Mouse (Mus musculus) forebrain, embryonic 13.5 days (tissue): ENCODE results near the gene Sema7a. TPM values are rescaled to one million over a fixed set of nuclear protein-coding genes. Genes with fewer than 3 reads are reported as not detected.

ENCODE experiments used
- ATAC-seq: fragments of 200-750 bp; cut with Nextera tagmentation; 2 replicates; pipeline ENCODE4 v1.8.0; 2017
- H3K27ac ChIP-seq: fragments of 300-500 bp; sonication (generic); 2 replicates; pipeline ENCODE4 v1.5.1; 2015; ENCODE audit warnings: inconsistent platforms, mild to moderate bottlenecking, moderate library complexity
- H3K27me3 ChIP-seq: fragments of 300-500 bp; sonication (generic); 2 replicates; pipeline ENCODE4 v1.6.1; 2015; ENCODE audit warnings: mild to moderate bottlenecking, inconsistent platforms
- H3K36me3 ChIP-seq: fragments of 300-500 bp; sonication (generic); 2 replicates; pipeline ENCODE4 v1.6.1; 2015; ENCODE audit warnings: mild to moderate bottlenecking, inconsistent platforms; ENCODE audit not compliant: poor library complexity, severe bottlenecking
- H3K4me1 ChIP-seq: fragments of 300-500 bp; sonication (generic); 2 replicates; pipeline ENCODE4 v1.6.1; 2015; ENCODE audit warnings: inconsistent platforms
- H3K4me2 ChIP-seq: fragments of 300-500 bp; sonication (generic); 2 replicates; pipeline ENCODE4 v1.6.1; 2015; ENCODE audit warnings: inconsistent platforms, mild to moderate bottlenecking, moderate library complexity
- H3K4me3 ChIP-seq: fragments of 300-500 bp; sonication (generic); 2 replicates; pipeline ENCODE4 v1.5.1; 2015; ENCODE audit warnings: mild to moderate bottlenecking, inconsistent platforms
- H3K9ac ChIP-seq: fragments of 300-500 bp; sonication (generic); 2 replicates; pipeline ENCODE4 v1.6.1; 2015; ENCODE audit warnings: mild to moderate bottlenecking, inconsistent platforms
- H3K9me3 ChIP-seq: fragments of 300-500 bp; sonication (generic); replicated peaks from 2 replicates; pipeline ENCODE4 v1.6.1; 2016; ENCODE audit warnings: inconsistent platforms
- WGBS: fragments of 180-500 bp; shearing (Covaris S2); methylation state at CpG from one replicate; pipeline ENCODE4 v1.1.7; 2015; 5-methylcytosine and 5-hydroxymethylcytosine counted together
- polyA plus RNA-seq: library from polyadenylated mRNA; unstranded; fragments of >200 nt; fragmentation: Nextera tagmentation; extraction: Ambion mirVana; gene quantifications from 2 replicates; pipeline ENCODE4 v1.2.1, GENCODE M21; 2015

Sema7a gene
- polyA plus RNA-seq, 1 experiment from 2014 or later = 2.2 TPM

DNA sequence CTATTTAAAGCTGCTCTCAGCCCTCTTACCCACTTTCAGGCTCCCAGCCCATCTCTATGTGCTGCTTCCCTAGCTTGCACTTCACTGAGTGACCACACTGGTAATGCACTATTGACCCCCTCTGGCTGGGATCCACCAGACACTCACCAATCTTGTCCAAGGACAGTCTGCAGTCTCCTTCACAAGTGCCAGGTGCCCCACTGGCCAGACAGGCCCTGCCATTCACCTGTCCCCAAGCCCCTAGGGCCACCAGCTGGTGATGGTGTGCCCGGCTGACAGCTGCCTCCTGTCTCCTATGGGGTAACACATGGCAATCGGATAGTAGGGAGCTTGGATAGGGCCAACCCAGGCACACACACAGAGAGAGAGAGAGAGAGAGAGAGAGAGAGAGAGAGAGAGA lies 2.1 kb downstream of the Sema7a start:
- H3K9me3 ChIP-seq = no peaks in the 10 kb centered on the region
- no peak for ATAC-seq
- 69% methylated on average over 2 of the region's 2 CpGs for WGBS
- H3K4me3 ChIP-seq = peak overlapping the region; percentile 88
- H3K9ac ChIP-seq = peak overlapping the region; percentile 89; the same call in 1 of the 2 replicates
- no peaks in the 10 kb centered on the region for H3K36me3 ChIP-seq
- H3K4me2 ChIP-seq = peak overlapping the region; percentile 90
- H3K4me1 ChIP-seq = peaks cover 57% of the 10 kb centered on the region
- no peak overlapping the region for H3K27ac ChIP-seq
- H3K27me3 ChIP-seq = peaks cover 26% of the 10 kb centered on the region

DNA sequence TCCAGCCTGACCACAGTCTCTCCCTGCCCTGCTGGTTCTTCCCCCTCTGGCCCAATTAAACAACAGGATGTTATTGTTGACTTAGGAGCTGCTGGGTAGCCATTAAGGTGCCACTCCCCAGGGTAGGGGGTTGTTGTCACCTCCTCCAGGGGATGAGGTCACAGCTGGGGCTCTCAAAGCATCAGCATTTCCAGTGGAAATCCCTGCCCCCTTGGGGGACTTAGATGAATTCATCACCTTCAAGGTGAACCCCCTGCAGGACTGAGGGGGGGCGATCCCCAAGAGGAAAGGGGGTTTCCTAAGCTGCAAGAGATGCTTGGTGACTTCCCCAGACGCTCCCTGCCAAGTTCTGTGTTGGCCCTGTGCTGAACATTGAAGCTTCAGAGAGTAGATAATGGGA lies 3.2 kb downstream of the Sema7a start:
- Histone ChIP-seq H3K36me3 (no peaks in the 10 kb centered on the region), H3K4me1 (peaks cover 57% of the 10 kb centered on the region), H3K4me2 (peak overlapping the region; percentile 6; the same call in 1 of the 2 replicates), H3K9me3 (no peaks in the 10 kb centered on the region), H3K9ac (no peak overlapping the region), H3K27me3 (peaks cover 26% of the 10 kb centered on the region), H3K27ac (no peak overlapping the region), H3K4me3 (no peak overlapping the region)
- WGBS = 30% methylated on average over 2 of the region's 2 CpGs
- no peak for ATAC-seq

DNA sequence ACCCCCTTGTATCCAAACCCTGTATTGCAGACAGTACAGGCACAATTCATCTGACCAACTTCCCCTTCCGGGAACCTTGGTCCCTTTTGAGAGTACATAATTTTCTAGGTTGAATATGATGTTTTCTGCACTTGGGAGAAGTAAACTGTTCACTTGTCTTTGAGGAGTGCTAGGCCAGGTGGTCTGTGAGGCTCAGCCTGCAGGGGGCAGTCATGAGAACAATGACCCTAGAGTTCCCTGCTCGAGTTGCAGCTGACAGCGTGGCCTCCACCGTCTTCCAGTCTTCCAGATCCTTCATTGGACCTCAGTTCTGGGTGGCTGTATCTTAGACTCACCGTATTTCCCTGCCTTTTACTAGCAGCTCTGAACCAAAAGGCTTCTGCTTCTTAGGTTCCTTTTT lies 4.7 kb downstream of the Sema7a start:
- no peak overlapping the region for H3K4me3 ChIP-seq
- H3K9me3 ChIP-seq = no peaks in the 10 kb centered on the region
- no peak overlapping the region for H3K9ac ChIP-seq
- peaks cover 23% of the 10 kb centered on the region for H3K27me3 ChIP-seq
- WGBS = 21% methylated on average over 5 of the region's 5 CpGs
- H3K4me1 ChIP-seq = peaks cover 52% of the 10 kb centered on the region
- no peak for ATAC-seq
- H3K36me3 ChIP-seq = no peaks in the 10 kb centered on the region
- H3K27ac ChIP-seq = no peak overlapping the region
- H3K4me2 ChIP-seq = no peak overlapping the region

DNA sequence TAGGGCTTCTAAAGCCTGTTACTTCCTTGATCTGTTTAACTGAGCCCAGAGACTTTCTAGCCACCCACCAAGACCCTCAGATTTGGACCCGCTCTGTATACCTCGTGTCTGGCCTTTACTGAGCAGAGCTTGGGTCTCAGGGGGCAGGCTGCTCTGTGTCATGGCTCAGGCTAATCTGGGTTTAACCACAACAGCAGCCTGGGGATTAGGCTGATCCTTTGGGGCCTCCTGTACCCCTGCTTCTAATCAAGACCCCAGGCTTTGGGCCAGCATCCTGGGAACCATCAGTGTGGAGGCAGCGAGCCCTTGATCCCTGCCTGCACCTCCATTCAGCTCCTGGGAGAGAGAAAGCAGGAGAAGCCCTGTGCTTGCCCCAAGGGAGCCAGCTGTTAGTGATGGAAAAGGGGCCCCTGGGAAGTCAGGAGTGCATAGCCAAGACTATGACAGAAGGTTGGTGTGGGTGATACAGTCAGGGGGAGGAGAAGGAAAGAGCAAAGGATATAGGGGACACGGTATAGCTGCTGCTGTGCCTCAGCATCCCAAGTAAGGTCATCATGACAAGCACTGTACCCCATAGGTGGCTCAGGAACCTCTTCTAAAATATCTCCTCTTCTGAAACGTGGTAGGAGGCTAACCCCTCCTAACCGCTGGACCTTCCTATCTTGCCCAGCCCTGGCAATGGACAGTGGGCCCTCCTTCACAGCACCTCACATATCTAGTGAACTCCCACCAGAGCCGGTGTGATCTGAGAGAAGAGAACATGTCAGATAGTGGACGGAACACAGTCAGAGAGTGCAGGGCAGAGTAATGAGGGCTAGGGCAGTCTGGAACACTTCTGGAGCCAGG lies 6.1 kb downstream of the Sema7a start:
- Histone ChIP-seq H3K27me3 (peaks cover 23% of the 10 kb centered on the region), H3K4me3 (no peak overlapping the region), H3K36me3 (no peaks in the 10 kb centered on the region), H3K27ac (no peak overlapping the region), H3K9me3 (no peaks in the 10 kb centered on the region), H3K4me2 (no peak overlapping the region), H3K9ac (no peak overlapping the region), H3K4me1 (peaks cover 61% of the 10 kb centered on the region)
- 67% methylated on average over 8 of the region's 8 CpGs for WGBS
- no peak for ATAC-seq

DNA sequence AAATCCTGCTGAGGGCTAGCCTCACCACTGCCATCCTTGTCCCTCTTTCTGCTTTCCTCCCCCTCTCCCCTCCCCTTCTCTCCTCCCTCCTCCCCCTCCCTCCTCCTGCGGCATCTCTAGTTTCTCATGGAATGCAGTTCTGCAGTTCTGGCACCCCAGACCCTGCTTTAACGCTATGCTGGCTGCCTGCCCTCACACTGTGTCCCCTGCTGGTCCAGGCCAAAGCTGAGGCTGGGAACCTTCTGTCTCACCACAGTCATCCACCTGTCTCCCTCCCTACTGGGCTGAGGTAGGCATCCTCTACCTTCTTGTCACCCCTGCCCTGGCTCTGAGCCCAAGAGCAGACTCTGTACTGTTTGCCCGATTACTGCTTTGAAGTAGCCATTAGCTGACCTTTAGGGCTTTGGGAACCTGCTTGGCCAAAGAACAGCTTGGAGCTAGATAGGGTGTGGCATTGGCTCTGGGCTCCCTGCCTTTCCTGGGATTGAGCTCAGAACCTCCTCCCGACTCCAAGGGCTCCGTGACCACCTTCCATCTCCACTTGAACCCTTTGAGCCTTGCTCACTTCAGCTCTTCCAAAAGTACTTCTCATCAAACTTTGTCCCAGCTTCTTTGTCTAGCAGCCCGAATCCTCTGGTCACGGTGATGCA lies 7.6 kb downstream of the Sema7a start:
- Histone ChIP-seq H3K4me1 (peaks cover 51% of the 10 kb centered on the region), H3K36me3 (no peaks in the 10 kb centered on the region), H3K9ac (no peak overlapping the region), H3K27me3 (peaks cover 8% of the 10 kb centered on the region), H3K27ac (no peak overlapping the region), H3K4me3 (no peak overlapping the region), H3K9me3 (no peaks in the 10 kb centered on the region), H3K4me2 (no peak overlapping the region)
- ATAC-seq = no peak
- 59% methylated on average over 7 of the region's 7 CpGs for WGBS

DNA sequence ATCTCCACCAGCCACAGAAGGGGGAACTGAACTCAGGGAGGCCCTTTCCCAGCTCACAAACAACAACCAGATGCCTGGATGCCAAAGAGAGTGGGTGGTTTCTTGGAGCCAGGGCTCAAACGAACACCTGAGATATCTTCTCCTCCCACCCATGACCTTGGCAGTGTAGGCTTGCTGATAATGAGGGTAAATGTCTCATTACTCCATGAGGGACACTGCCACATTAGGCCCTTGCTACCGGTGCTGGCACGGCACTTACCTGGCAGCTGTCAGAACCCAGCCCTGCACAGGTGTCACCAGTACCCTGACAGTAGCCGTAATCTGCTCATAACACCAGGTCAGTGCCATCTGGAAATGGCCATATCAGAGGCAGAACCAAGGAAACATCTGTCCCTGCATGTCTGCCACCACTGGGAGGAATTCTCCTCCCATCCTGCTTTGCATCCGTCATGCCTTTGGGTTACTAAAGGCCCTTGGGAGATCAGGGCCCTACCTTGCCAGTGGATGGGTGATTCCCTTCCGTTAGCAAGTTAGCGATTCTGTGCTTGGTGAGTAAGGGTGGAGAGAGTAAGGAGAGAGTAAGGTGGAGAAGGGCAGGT lies 8.5 kb downstream of the Sema7a start:
- H3K4me3 ChIP-seq = no peak overlapping the region
- H3K36me3 ChIP-seq = no peaks in the 10 kb centered on the region
- H3K4me2 ChIP-seq = no peak overlapping the region
- H3K4me1 ChIP-seq = peaks cover 43% of the 10 kb centered on the region
- no peak for ATAC-seq
- WGBS = 90% methylated on average over 7 of the region's 7 CpGs
- H3K9ac ChIP-seq = no peak overlapping the region
- no peaks in the 10 kb centered on the region for H3K27me3 ChIP-seq
- H3K9me3 ChIP-seq = no peaks in the 10 kb centered on the region
- H3K27ac ChIP-seq = no peak overlapping the region

DNA sequence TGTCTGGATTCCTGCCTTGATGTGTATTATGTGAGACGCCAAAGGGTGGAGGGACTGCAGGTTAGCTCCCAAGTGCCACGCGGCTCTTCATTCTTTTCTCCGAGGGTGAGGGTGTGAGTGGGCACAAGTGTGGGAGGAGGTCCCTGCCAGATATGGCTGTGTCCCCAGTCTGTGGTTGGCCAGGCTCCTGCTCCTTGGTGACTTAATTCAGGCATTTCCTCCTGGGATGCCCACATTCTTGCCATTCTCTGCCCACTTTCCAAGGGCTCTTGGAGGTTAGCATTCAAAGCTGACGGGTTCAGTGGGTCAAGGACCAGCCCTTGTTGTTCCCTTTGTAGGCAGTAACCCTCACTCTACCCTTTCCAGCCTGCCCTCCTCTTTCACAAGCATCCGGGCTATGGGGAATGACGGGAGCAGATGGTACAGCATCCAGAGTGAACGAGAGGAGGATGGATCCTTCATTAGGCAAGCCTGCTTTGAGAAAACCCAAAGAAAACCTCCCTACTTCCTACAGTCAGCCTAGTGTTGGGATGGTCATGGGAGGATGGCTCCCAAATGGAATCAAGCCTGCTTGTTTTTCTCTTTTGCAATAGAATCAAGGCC lies 9.3 kb downstream of the Sema7a start:
- 81% methylated on average over 8 of the region's 8 CpGs for WGBS
- Histone ChIP-seq H3K4me3 (no peak overlapping the region), H3K36me3 (no peaks in the 10 kb centered on the region), H3K9me3 (no peaks in the 10 kb centered on the region), H3K4me2 (no peak overlapping the region), H3K4me1 (peaks cover 42% of the 10 kb centered on the region), H3K9ac (no peak overlapping the region), H3K27me3 (no peaks in the 10 kb centered on the region), H3K27ac (no peak overlapping the region)
- no peak for ATAC-seq

DNA sequence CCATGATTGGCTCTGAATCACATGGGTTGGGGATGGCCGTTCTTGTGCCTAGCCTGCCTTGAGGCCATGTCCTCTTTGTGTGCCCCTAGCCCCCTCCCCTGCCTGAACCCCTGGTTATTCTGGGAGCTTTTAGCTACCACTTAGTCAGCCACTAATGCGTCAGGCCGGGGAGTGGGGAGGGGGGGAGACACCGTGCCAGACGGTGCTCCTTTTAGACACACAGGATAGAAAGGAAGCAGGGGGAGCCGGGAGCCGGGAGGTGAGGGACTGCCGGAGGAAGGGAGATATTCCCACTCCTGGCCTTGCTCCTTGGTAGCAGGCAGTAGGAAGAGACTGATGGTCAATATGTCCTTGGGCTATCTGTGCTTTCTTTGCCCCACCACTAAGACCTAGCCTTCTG lies 10.0 kb downstream of the Sema7a start:
- peaks cover 3% of the 10 kb centered on the region for H3K36me3 ChIP-seq
- no peak overlapping the region for H3K27ac ChIP-seq
- H3K27me3 ChIP-seq = no peaks in the 10 kb centered on the region
- no peak overlapping the region for H3K9ac ChIP-seq
- 33% methylated on average over 8 of the region's 8 CpGs for WGBS
- H3K9me3 ChIP-seq = no peaks in the 10 kb centered on the region
- no peak overlapping the region for H3K4me2 ChIP-seq
- 0 out of 2 replicates have a peak, but pooled peaks have one; percentile 12 for ATAC-seq
- H3K4me1 ChIP-seq = peaks cover 42% of the 10 kb centered on the region
- no peak overlapping the region for H3K4me3 ChIP-seq

DNA sequence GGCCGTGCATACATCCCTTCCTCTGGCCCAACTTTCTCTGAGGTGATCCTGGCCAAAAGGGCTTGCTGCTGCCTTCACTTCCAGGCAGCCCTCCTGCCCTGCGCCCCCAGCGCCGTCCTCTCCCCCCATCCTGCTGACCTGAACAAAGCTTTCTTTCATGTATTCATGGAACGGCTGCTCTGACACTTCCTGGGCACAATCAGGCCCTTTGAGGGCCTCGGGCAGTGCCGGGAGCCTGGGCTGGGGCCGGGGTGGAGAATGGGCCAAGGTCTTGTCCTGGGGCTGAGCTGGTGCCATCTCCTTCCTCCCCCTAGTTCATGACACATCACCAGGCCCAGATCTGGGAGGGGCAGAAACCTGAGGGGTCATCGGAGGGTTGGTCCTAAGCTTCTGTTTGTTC lies 10.6 kb downstream of the Sema7a start:
- peaks cover 42% of the 10 kb centered on the region for H3K4me1 ChIP-seq
- no peak overlapping the region for H3K27ac ChIP-seq
- no peak for ATAC-seq
- H3K9ac ChIP-seq = peak overlapping the region; percentile 13; the same call in 1 of the 2 replicates
- no peak overlapping the region for H3K4me3 ChIP-seq
- H3K27me3 ChIP-seq = no peaks in the 10 kb centered on the region
- no peaks in the 10 kb centered on the region for H3K9me3 ChIP-seq
- no peak overlapping the region; the same call in 1 of the 2 replicates for H3K4me2 ChIP-seq
- H3K36me3 ChIP-seq = peaks cover 10% of the 10 kb centered on the region
- WGBS = 20% methylated on average over 9 of the region's 9 CpGs

DNA sequence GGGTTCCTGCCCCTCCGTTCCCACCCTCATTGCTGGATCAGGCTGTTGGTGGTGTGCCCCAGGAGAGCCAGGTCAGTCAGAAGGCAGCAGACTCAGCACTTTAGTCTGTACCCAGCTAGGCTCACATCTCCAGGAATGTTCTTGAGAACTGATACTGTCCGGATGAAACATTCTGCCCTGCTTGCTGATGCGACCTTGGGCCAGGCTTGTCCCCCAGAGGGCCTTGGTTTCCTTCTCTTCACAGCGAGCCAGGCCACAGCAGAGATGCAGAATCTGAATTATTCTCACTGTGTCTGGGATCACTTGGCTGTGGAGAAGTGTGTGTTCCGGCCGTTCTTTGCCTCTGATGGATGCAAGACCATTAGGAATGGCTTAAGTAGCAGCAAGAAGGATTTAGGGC lies 12.1 kb downstream of the Sema7a start:
- WGBS = 72% methylated on average over 6 of the region's 6 CpGs

DNA sequence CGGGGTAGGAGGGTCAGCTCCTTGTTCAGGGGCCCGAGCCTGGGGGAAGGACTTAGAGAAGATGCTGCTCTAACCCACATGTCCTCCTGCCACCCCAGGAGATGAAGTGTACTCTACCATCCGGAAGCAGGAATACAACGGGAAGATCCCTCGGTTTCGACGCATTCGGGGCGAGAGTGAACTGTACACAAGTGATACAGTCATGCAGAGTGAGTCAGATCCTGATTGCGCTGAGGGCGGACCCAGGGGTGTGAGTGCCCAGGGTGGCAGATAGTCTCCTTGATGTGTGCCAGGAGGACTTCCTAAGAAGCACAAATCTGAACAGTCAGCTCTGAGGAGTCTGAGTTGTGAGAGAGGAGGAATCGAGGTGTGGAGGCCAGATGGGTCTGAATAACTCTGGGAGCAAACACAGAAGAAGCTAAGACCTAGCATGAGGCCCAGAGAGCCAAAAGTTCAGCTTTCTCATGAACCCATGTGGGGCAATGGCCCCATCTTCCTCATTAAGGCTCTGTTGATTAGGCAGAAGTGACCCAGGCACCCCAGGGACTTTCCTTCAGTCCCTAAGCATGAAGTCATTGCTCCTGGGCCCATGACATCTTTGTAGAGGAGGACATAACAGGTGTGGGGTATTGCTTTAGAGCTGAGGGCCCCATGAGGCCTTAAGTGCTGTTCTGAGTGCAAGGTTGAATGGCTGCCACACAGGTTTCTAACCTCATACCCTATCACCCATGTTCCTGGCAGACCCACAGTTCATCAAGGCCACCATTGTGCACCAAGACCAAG lies 15.2 kb downstream of the Sema7a start:
- Histone ChIP-seq H3K36me3 (peaks cover 47% of the 10 kb centered on the region), H3K9ac (no peak overlapping the region), H3K4me3 (no peak overlapping the region), H3K27me3 (no peaks in the 10 kb centered on the region), H3K9me3 (no peaks in the 10 kb centered on the region), H3K4me1 (peaks cover 14% of the 10 kb centered on the region), H3K27ac (no peak overlapping the region), H3K4me2 (no peak overlapping the region)
- WGBS = 92% methylated on average over 12 of the region's 12 CpGs
- no peak for ATAC-seq

More for the DNA sequence above, 12.1 kb downstream of the Sema7a start:
- Histone ChIP-seq H3K27me3 (no peaks in the 10 kb centered on the region), H3K9ac (0 out of 2 replicates have a peak overlapping the region, but pooled peaks have one; percentile 9), H3K36me3 (peaks cover 24% of the 10 kb centered on the region), H3K27ac (no peak overlapping the region), H3K9me3 (no peaks in the 10 kb centered on the region), H3K4me2 (no peak overlapping the region), H3K4me1 (peaks cover 30% of the 10 kb centered on the region), H3K4me3 (no peak overlapping the region)
- no peak for ATAC-seq
